Comparison of ENCODE assay signal across 7 mouse cellular contexts in the genomic region with DNA sequence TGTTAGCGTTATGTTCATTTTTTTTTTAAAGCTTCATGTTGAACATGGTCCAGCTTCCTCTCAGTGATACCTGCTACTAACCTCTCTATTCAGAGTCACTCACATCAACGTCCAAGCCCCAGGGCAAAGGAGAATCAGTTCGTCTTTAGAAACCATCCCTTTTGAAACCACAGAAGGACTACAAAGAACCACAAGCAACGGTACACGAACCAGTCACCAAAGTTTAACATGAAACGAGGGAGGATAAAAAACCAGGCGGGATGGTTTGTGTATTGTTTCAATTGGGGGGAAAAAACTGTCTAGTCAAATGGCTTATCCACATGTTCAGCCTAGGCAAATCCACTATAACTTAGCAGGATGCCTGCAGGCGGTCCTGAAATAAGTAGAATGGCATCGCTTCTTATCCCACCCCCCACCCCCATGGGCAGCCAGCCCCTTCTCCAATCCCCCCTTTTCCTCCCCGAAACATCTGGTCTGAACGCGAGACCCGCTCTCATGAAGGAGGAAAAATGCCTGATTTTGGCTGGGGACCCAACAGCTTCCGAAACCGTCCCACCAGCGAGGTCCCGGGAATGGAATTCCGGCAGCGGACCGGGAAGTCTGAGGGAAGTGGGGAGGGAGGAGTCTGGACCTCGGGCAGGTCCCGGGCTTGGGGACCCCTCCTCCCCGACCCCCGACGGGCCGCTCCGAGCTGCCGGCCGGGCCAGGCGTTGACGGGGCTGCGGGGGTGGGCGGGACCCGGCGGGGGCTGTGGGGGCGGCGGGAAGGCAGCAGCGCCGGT. TPM values are rescaled to one million over a fixed set of nuclear protein-coding genes. Genes with fewer than 3 reads are reported as not detected.
A peak's percentile ranks its signal among the peaks of the same experiment; 100 is the strongest.
DNase-seq lines count a peak whose midpoint lies in the region; ATAC-seq lines count a peak whose summit lies in the region.

No protein-coding gene starts in this region.

- peak; percentile 3 for ATAC-seq in embryonic facial prominence, embryonic 12.5 days (ENCODE audit: insufficient number of reproducible peaks, insufficient read depth, low FRiP score, low TSS enrichment)
- ATAC-seq in liver, embryonic 11.5 days (replicated peaks; ENCODE audit: low FRiP score): peak; percentile 56; the same call in 1 of the 2 replicates

- 2% methylated on average over 32 of the region's 39 CpGs for WGBS in embryonic facial prominence, embryonic 12.5 days
- WGBS in liver, embryonic 11.5 days: 3% methylated on average over 37 of the region's 39 CpGs

- no peaks in the 10 kb centered on the region for H3K27me3 ChIP-seq in embryonic facial prominence, embryonic 12.5 days
- peaks cover 6% of the 10 kb centered on the region for H3K27me3 ChIP-seq in liver, embryonic 11.5 days (replicated peaks; ENCODE audit: control insufficient read depth, insufficient read depth, low read length)

- H3K9ac ChIP-seq in embryonic facial prominence, embryonic 12.5 days: peak overlapping the region; percentile 89
- peak overlapping the region; percentile 58 for H3K9ac ChIP-seq in liver, embryonic 11.5 days (ENCODE audit: low read depth, low read length)

- H3K4me1 ChIP-seq in embryonic facial prominence, embryonic 12.5 days: peaks cover 21% of the 10 kb centered on the region
- H3K4me1 ChIP-seq in liver, embryonic 11.5 days (replicated peaks; ENCODE audit: control insufficient read depth, insufficient read depth, low read length): peaks cover 12% of the 10 kb centered on the region; the same call in 1 of the 2 replicates

- peak; percentile 16 for DNase-seq in thymus, postnatal 0 days (ENCODE audit: low spot score)
- DNase-seq in thymus, postnatal 4 days: no peak
- peak; percentile 67 for DNase-seq in heart, postnatal 4 days
- DNase-seq in liver, embryonic 11.5 days (ENCODE audit: low spot score): no peak
- DNase-seq in ovary, postnatal 10 days (ENCODE audit: low spot score): peak; percentile 10
- DNase-seq in right cerebral cortex, adult 18-20 months: no peak

- H3K27ac ChIP-seq in embryonic facial prominence, embryonic 12.5 days: peak overlapping the region; percentile 96
- peak overlapping the region; percentile 67 for H3K27ac ChIP-seq in liver, embryonic 11.5 days (ENCODE audit: low read depth, low read length)

- no peaks in the 10 kb centered on the region for H3K9me3 ChIP-seq in embryonic facial prominence, embryonic 12.5 days
- H3K9me3 ChIP-seq in liver, embryonic 11.5 days (ENCODE audit: control insufficient read depth, low read length): no peaks in the 10 kb centered on the region

- H3K4me3 ChIP-seq in embryonic facial prominence, embryonic 12.5 days: peak overlapping the region; percentile 77
- H3K4me3 ChIP-seq in liver, embryonic 11.5 days (ENCODE audit: low read depth, low read length): peak overlapping the region; percentile 69

- H3K4me2 ChIP-seq in embryonic facial prominence, embryonic 12.5 days (replicated peaks): peak overlapping the region; percentile 73
- peak overlapping the region; percentile 78 for H3K4me2 ChIP-seq in liver, embryonic 11.5 days

- H3K36me3 ChIP-seq in embryonic facial prominence, embryonic 12.5 days: no peaks in the 10 kb centered on the region
- H3K36me3 ChIP-seq in liver, embryonic 11.5 days (ENCODE audit: control insufficient read depth, insufficient read depth, low read length): no peaks in the 10 kb centered on the region

RNA-seq across cellular contexts. Expression of a gene that starts 0.7 kb away (rescaled TPM):
- polyA plus RNA-seq in thymus, postnatal 0 days (2015; fragmentation: Nextera tagmentation; extraction: Ambion mirVana): 21.2 and 22.3 TPM in 2 replicates
- polyA plus RNA-seq in embryonic facial prominence, embryonic 12.5 days (2016; fragmentation: Nextera tagmentation; extraction: Ambion mirVana): 32.6 and 37.0 TPM in 2 replicates
- total RNA-seq in heart, postnatal 4 days (2021): 10 to 100 TPM; 42.6 to 44.4 TPM
- 12.8 and 13.3 TPM in 2 replicates for polyA plus RNA-seq in liver, embryonic 11.5 days (2014; fragmentation: Nextera tagmentation; extraction: Ambion mirVana)

RNA-seq across cellular contexts. Expression of a gene that starts 23.1 kb away (rescaled TPM):
- polyA plus RNA-seq in thymus, postnatal 0 days (2015; fragmentation: Nextera tagmentation; extraction: Ambion mirVana): 398 and 433 TPM in 2 replicates
- 256 and 268 TPM in 2 replicates for polyA plus RNA-seq in embryonic facial prominence, embryonic 12.5 days (2016; fragmentation: Nextera tagmentation; extraction: Ambion mirVana)
- total RNA-seq in heart, postnatal 4 days (2021): 100 to 1,000 TPM; 197 to 201 TPM
- 256 and 273 TPM in 2 replicates for polyA plus RNA-seq in liver, embryonic 11.5 days (2014; fragmentation: Nextera tagmentation; extraction: Ambion mirVana)

Comparison
In these comparisons a context has a peak if more than half of its experiments do, and no peak if none do; other contexts are left out.
1. DNase-seq: peak in thymus, postnatal 0 days (single experiment), heart, postnatal 4 days (single experiment) and ovary, postnatal 10 days (single experiment); none in thymus, postnatal 4 days (single experiment), liver, embryonic 11.5 days (single experiment) and right cerebral cortex, adult 18-20 months (single experiment).